ENCODE assay signal across 17 mouse cellular contexts in the genomic region with DNA sequence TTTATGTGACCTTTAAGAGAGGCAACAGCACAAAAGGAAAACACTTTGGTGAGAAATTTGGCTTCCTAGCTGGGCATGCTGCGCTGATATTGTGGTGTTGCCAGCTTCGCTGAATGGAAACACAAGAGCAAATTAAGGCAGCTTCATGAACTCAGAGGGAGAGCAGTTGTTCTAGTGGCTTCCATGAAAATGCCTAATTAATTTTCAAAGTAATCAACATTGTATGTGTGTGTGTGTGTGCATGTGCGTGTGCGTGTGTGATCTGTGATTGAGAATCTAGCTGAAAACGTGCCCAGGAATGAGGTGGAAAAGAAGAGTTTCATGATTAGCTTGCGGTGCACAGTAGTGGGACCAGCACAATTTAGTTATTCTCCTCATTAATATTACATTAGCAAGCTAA.
DNase-seq lines count a peak whose midpoint lies in the region; ATAC-seq lines count a peak whose summit lies in the region.
"Had no signal": no experiment of that assay in that cellular context is flagged by ENCODE, and none has a peak within 500 bp of the region (broad histone marks: within the 10 kb centered on the region; RNA-seq: fewer than 3 reads in every experiment).

No protein-coding gene starts in this region.

- H3K4me2 ChIP-seq in hindbrain, embryonic 13.5 days, result no peak overlapping the region
- no peak overlapping the region for H3K4me2 ChIP-seq in forebrain, embryonic 15.5 days (replicated peaks)
- H3K4me2 ChIP-seq in midbrain, embryonic 15.5 days, result no peak overlapping the region
- H3K4me2 ChIP-seq: heart, embryonic 15.5 days had no signal

- 0 out of 2 replicates have a peak overlapping the region, but pooled peaks have one; percentile 1 for H3K27ac ChIP-seq in hindbrain, embryonic 13.5 days
- no peak overlapping the region for H3K27ac ChIP-seq in hindbrain, embryonic 10.5 days
- peak overlapping the region; percentile 53; the same call in 1 of the 2 replicates for H3K27ac ChIP-seq in forebrain, embryonic 15.5 days (replicated peaks)
- no peak overlapping the region for H3K27ac ChIP-seq in midbrain, embryonic 15.5 days
- H3K27ac ChIP-seq: heart, embryonic 15.5 days; macrophage had no signal

- H3K4me3 ChIP-seq in hindbrain, embryonic 13.5 days, result no peak overlapping the region
- H3K4me3 ChIP-seq in hindbrain, embryonic 10.5 days, result no peak overlapping the region
- no peak overlapping the region for H3K4me3 ChIP-seq in forebrain, embryonic 15.5 days
- H3K4me3 ChIP-seq in midbrain, embryonic 15.5 days, result no peak overlapping the region
- H3K4me3 ChIP-seq: heart, embryonic 15.5 days had no signal

- peak; percentile 74 for ATAC-seq in hindbrain, embryonic 13.5 days (ENCODE audit: low FRiP score)
- ATAC-seq in forebrain, embryonic 15.5 days (replicated peaks), result peak; percentile 87
- peak; percentile 56; the same call in 1 of the 2 replicates for ATAC-seq in midbrain, embryonic 15.5 days (replicated peaks)

- WGBS in hindbrain, embryonic 13.5 days, result 57% methylated on average over 6 of the region's 6 CpGs
- WGBS in hindbrain, embryonic 10.5 days, result 89% methylated on average over 6 of the region's 6 CpGs
- WGBS in forebrain, embryonic 15.5 days, result 24% methylated on average over 6 of the region's 6 CpGs
- 58% methylated on average over 6 of the region's 6 CpGs for WGBS in midbrain, embryonic 15.5 days

- no peak for DNase-seq in hindbrain, embryonic 10.5 days (ENCODE audit: low spot score)
- peak; percentile 5 for DNase-seq in adipocyte (ENCODE audit: low spot score)
- DNase-seq in retina, embryonic 14.5 days (ENCODE audit: low spot score), result no peak
- DNase-seq in retina, postnatal 1 day, result no peak
- DNase-seq: adrenal gland, postnatal 14 days; B cell, adult 2 months; cerebellum, adult 9-10 months; heart, adult 18-20 months; kidney, adult 2 months; kidney, postnatal 36 days; layer of hippocampus, postnatal 36 days; lung, adult 2 months had no signal

- H3K27me3 ChIP-seq in hindbrain, embryonic 13.5 days, result no peaks in the 10 kb centered on the region
- H3K27me3 ChIP-seq in hindbrain, embryonic 10.5 days (ENCODE audit: insufficient read depth, poor library complexity, severe bottlenecking), result no peaks in the 10 kb centered on the region
- no peaks in the 10 kb centered on the region for H3K27me3 ChIP-seq in forebrain, embryonic 15.5 days
- H3K27me3 ChIP-seq in midbrain, embryonic 15.5 days (replicated peaks), result no peaks in the 10 kb centered on the region
- H3K27me3 ChIP-seq: heart, embryonic 15.5 days had no signal

- peaks cover 9% of the 10 kb centered on the region; the same call in 1 of the 2 replicates for H3K4me1 ChIP-seq in hindbrain, embryonic 13.5 days (replicated peaks)
- H3K4me1 ChIP-seq in hindbrain, embryonic 10.5 days (replicated peaks), result no peaks in the 10 kb centered on the region
- peaks cover 14% of the 10 kb centered on the region for H3K4me1 ChIP-seq in forebrain, embryonic 15.5 days
- peaks cover 12% of the 10 kb centered on the region for H3K4me1 ChIP-seq in midbrain, embryonic 15.5 days
- H3K4me1 ChIP-seq: heart, embryonic 15.5 days had no signal

- no peaks in the 10 kb centered on the region for H3K36me3 ChIP-seq in hindbrain, embryonic 13.5 days
- no peaks in the 10 kb centered on the region for H3K36me3 ChIP-seq in hindbrain, embryonic 10.5 days
- no peaks in the 10 kb centered on the region for H3K36me3 ChIP-seq in forebrain, embryonic 15.5 days
- H3K36me3 ChIP-seq in midbrain, embryonic 15.5 days (replicated peaks), result no peaks in the 10 kb centered on the region
- H3K36me3 ChIP-seq: heart, embryonic 15.5 days had no signal

- H3K9me3 ChIP-seq in hindbrain, embryonic 13.5 days, result no peaks in the 10 kb centered on the region
- H3K9me3 ChIP-seq in hindbrain, embryonic 10.5 days, result peaks cover 8% of the 10 kb centered on the region; the same call in 1 of the 2 replicates
- H3K9me3 ChIP-seq in forebrain, embryonic 15.5 days, result 0 out of 2 replicates have a peak, but pooled peaks cover 4% of the 10 kb centered on the region
- H3K9me3 ChIP-seq in midbrain, embryonic 15.5 days, result no peaks in the 10 kb centered on the region

- no peak overlapping the region for H3K9ac ChIP-seq in hindbrain, embryonic 13.5 days
- H3K9ac ChIP-seq in forebrain, embryonic 15.5 days (replicated peaks), result no peak overlapping the region
- H3K9ac ChIP-seq in midbrain, embryonic 15.5 days, result no peak overlapping the region
- H3K9ac ChIP-seq: heart, embryonic 15.5 days had no signal

Comparison
In these comparisons a context has a peak if more than half of its experiments do, and no peak if none do; other contexts are left out.
1. H3K27ac ChIP-seq: peak in hindbrain, embryonic 13.5 days (single experiment) and forebrain, embryonic 15.5 days (single experiment); none in hindbrain, embryonic 10.5 days (single experiment) and midbrain, embryonic 15.5 days (single experiment).
2. Peak in every context shown above with its lines, with median percentiles within 50 percentile points of each other: ATAC-seq.